ENCODE assay signal across 27 mouse cellular contexts in the genomic region with DNA sequence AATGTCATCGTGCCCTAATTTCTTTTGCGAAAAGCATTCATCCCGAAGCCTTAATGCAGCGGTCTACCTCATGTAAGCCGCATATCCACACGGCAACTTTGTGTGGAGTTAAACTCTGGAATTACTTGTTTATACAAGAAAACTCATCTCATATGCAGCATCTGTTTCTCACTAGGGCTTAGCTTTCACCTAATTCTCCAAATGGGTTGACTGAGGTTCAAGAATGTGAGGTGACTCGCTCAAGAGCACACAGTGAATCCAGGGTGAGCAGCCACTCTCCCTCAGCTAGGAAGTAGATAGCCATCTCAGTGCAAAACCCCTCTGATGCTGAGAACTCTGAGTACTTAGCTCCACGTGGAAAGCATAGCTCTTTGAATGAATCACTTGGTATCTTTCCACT.
DNase-seq lines count a peak whose midpoint lies in the region; ATAC-seq lines count a peak whose summit lies in the region.
"Had no signal": no experiment of that assay in that cellular context is flagged by ENCODE, and none has a peak within 500 bp of the region (broad histone marks: within the 10 kb centered on the region; RNA-seq: fewer than 3 reads in every experiment).

No protein-coding gene starts in this region.

- H3K27ac ChIP-seq in embryonic facial prominence, embryonic 13.5 days, result 0 out of 2 replicates have a peak overlapping the region, but pooled peaks have one; percentile 7
- H3K27ac ChIP-seq in embryonic facial prominence, embryonic 15.5 days (replicated peaks), result no peak overlapping the region
- H3K27ac ChIP-seq: embryonic facial prominence, embryonic 12.5 days; forebrain, embryonic 10.5 days; forebrain, embryonic 12.5 days had no signal

- H3K9ac ChIP-seq in embryonic facial prominence, embryonic 13.5 days, result no peak overlapping the region
- no peak overlapping the region for H3K9ac ChIP-seq in embryonic facial prominence, embryonic 15.5 days
- H3K9ac ChIP-seq: embryonic facial prominence, embryonic 12.5 days; forebrain, embryonic 12.5 days had no signal

- H3K9me3 ChIP-seq in embryonic facial prominence, embryonic 13.5 days, result no peaks in the 10 kb centered on the region
- no peaks in the 10 kb centered on the region for H3K9me3 ChIP-seq in embryonic facial prominence, embryonic 15.5 days (replicated peaks)
- H3K9me3 ChIP-seq: embryonic facial prominence, embryonic 12.5 days; forebrain, embryonic 10.5 days; forebrain, embryonic 12.5 days; G1E had no signal

- H3K36me3 ChIP-seq in embryonic facial prominence, embryonic 13.5 days, result no peaks in the 10 kb centered on the region
- H3K36me3 ChIP-seq in embryonic facial prominence, embryonic 15.5 days, result no peaks in the 10 kb centered on the region
- H3K36me3 ChIP-seq: embryonic facial prominence, embryonic 12.5 days; forebrain, embryonic 10.5 days; forebrain, embryonic 12.5 days; G1E had no signal

- DNase-seq in 3T3-L1 (ENCODE audit: low read depth, low spot score), result peak; percentile 87
- DNase-seq in NIH3T3 (ENCODE audit: low read depth), result peak; percentile 65
- no peak for DNase-seq in left cerebral cortex, adult 11 months (ENCODE audit: low spot score)
- no peak for DNase-seq in liver
- no peak for DNase-seq in right cerebral cortex, postnatal 36 days (ENCODE audit: low spot score in 2 of 2)
- DNase-seq in ovary, adult 18-20 months (ENCODE audit: low spot score), result no peak
- DNase-seq: adrenal gland, adult 8-10 months; adrenal gland, postnatal 14 days; adrenal gland, postnatal 36 days; B cell, adult 2 months; cerebellum, adult 11-12 months; cerebellum, adult 2 months; cerebellum, adult 9-10 months; cerebellum, postnatal 10 days; cerebellum, postnatal 25 days had no signal

- ATAC-seq in embryonic facial prominence, embryonic 13.5 days (ENCODE audit: insufficient number of reproducible peaks, insufficient read depth, low FRiP score, low TSS enrichment, low read depth), result peak; percentile 37; the same call in 1 of the 2 replicates
- no peak for ATAC-seq in embryonic facial prominence, embryonic 15.5 days (ENCODE audit: insufficient number of reproducible peaks, low FRiP score, low TSS enrichment, low read depth)
- ATAC-seq: activated CD4-positive, CD25-positive, alpha-beta regulatory T cell, adult 4 months; CD4-positive, CD25-positive, alpha-beta regulatory T cell, adult 4 months; forebrain, embryonic 14.5 days; forebrain, embryonic 16.5 days had no signal

- peak overlapping the region; percentile 42 for H3K4me2 ChIP-seq in embryonic facial prominence, embryonic 13.5 days
- H3K4me2 ChIP-seq in embryonic facial prominence, embryonic 15.5 days (replicated peaks), result 0 out of 2 replicates have a peak overlapping the region, but pooled peaks have one; percentile 3
- H3K4me2 ChIP-seq: embryonic facial prominence, embryonic 12.5 days; forebrain, embryonic 12.5 days had no signal

- H3K4me3 ChIP-seq in embryonic facial prominence, embryonic 13.5 days, result no peak overlapping the region
- no peak overlapping the region for H3K4me3 ChIP-seq in embryonic facial prominence, embryonic 15.5 days (replicated peaks)
- H3K4me3 ChIP-seq: embryonic facial prominence, embryonic 12.5 days; erythroblast, embryonic 14.5 days; forebrain, embryonic 10.5 days; forebrain, embryonic 12.5 days had no signal

- WGBS in embryonic facial prominence, embryonic 13.5 days, result 26% methylated on average over 8 of the region's 8 CpGs
- 40% methylated on average over 8 of the region's 8 CpGs for WGBS in embryonic facial prominence, embryonic 15.5 days

- no peaks in the 10 kb centered on the region for H3K27me3 ChIP-seq in embryonic facial prominence, embryonic 13.5 days
- no peaks in the 10 kb centered on the region for H3K27me3 ChIP-seq in embryonic facial prominence, embryonic 15.5 days
- H3K27me3 ChIP-seq: CH12.LX; embryonic facial prominence, embryonic 12.5 days; forebrain, embryonic 12.5 days had no signal

- H3K4me1 ChIP-seq in embryonic facial prominence, embryonic 13.5 days, result peaks cover 10% of the 10 kb centered on the region
- no peaks in the 10 kb centered on the region for H3K4me1 ChIP-seq in embryonic facial prominence, embryonic 15.5 days
- H3K4me1 ChIP-seq: embryonic facial prominence, embryonic 12.5 days; forebrain, embryonic 10.5 days; forebrain, embryonic 12.5 days had no signal

Comparison
In these comparisons a context has a peak if more than half of its experiments do, and no peak if none do; other contexts are left out.
1. DNase-seq: peak in 3T3-L1 (single experiment) and NIH3T3 (single experiment); none in left cerebral cortex, adult 11 months (single experiment), liver (single experiment), right cerebral cortex, postnatal 36 days (0 of 2) and ovary, adult 18-20 months (single experiment).